Mouse (Mus musculus): ENCODE results near the gene Mcoln1. TPM values are rescaled to one million over a fixed set of nuclear protein-coding genes. Genes with fewer than 3 reads are reported as not detected.

The Mcoln1 gene
- polyA plus RNA-seq (2014; fragmentation: Nextera tagmentation; extraction: Ambion mirVana), result 76.7 and 78.9 TPM in 2 replicates

DNA sequence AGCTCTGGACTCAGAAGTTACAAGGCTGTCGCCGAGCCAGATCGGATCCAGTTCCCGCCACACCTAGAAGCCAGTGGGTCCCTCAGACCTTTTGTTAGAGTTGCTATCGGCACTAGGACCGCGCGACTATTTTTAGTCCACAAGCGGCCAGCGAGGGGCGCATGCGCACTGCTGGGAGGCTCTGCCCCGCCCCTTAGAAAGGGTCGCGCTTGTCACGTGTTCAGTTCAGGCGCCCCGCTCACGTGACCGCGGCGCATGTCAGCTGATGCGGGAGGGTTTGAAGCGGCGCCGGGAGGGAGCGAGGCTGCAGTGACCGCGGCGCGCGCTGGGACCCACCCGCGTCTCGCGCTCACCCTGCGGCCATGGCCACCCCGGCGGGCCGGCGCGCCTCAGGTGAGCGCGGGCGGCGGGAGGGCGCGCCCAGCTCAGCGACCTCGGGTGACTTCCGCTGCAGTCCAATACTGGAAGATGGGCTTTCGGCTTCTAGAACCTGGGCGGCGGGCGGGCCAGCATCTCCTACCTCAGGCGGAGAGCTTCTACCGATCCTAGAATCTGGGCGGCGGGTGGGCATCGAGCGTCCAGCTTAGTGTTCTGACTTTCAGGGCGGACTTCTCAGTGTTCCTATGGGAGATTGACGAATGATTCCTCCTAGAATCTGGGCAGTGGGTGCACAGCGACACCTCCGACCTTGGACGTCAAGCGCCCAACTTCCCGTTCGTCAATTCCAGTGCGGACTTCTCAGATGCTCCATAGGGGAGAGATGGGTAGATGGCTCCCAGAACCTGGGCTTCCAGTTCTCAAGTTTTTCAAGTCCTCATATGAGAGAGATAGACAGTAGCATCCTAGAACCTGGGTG is at the start of gene Mcoln1:
Gene Mcoln1, plus strand, starts transcription at position 223 of the 856 bp plus-strand sequence.
- ATAC-seq (ENCODE audit: low FRiP score, low TSS enrichment) (peak; percentile 91), DNase-seq (peak; percentile 100)
- peaks cover 7% of the 10 kb centered on the region; the same call in 1 of the 2 replicates for H3K9me3 ChIP-seq (ENCODE audit: control insufficient read depth, low read length)
- WGBS, result under 1% methylated on average over 70 of the region's 70 CpGs
- peak within 1 kb of the TSS; percentile 83 for H3K9ac ChIP-seq (replicated peaks; ENCODE audit: low read length)
- H3K36me3 ChIP-seq (ENCODE audit: control insufficient read depth, insufficient read depth, low read length), result peaks cover 34% of the 10 kb centered on the region
- H3K27ac ChIP-seq (replicated peaks; ENCODE audit: low read depth, low read length), result peak within 1 kb of the TSS; percentile 84
- no peaks in the 10 kb centered on the region for H3K27me3 ChIP-seq (ENCODE audit: control insufficient read depth, insufficient read depth, low read length)
- H3K4me3 ChIP-seq (replicated peaks; ENCODE audit: low read depth, low read length), result peak within 1 kb of the TSS; percentile 79
- H3K4me1 ChIP-seq (ENCODE audit: control insufficient read depth, insufficient read depth, low read length), result peaks cover 19% of the 10 kb centered on the region
- H3K4me2 ChIP-seq (ENCODE audit: low read length), result peak within 1 kb of the TSS; percentile 83

DNA sequence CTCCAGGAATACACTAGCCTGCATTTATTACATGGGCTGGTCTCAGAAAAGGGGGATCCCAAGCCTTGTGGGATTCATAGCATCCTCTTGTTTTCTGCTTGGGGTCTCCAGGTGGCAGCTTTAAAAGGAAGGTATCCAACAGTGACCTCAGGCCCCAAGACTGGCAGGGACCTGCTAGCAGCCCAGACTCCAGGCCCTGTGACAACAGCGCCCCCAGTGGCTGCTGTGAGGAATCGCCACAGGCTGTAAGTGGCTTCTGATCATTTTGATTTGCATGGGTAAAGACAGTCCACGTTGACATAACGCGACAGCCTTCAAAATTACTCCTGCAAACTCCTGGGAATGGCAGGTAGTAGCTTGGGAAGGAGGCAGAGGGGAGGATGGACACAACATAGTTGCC is 49.6 kb upstream of the Mcoln1 start:
- no peak overlapping the region for H3K27ac ChIP-seq (replicated peaks; ENCODE audit: low read depth, low read length)
- no peak overlapping the region for H3K4me2 ChIP-seq (ENCODE audit: low read length)
- no peaks in the 10 kb centered on the region for H3K27me3 ChIP-seq (ENCODE audit: control insufficient read depth, insufficient read depth, low read length)
- WGBS, result 33% methylated on average over 5 of the region's 5 CpGs
- peak; percentile 83 for DNase-seq
- no peak overlapping the region for H3K4me3 ChIP-seq (replicated peaks; ENCODE audit: low read depth, low read length)
- H3K36me3 ChIP-seq (ENCODE audit: control insufficient read depth, insufficient read depth, low read length), result peaks cover 84% of the 10 kb centered on the region
- H3K4me1 ChIP-seq (ENCODE audit: control insufficient read depth, insufficient read depth, low read length), result no peaks in the 10 kb centered on the region
- ATAC-seq (ENCODE audit: low FRiP score, low TSS enrichment), result no peak; the same call in 1 of the 2 replicates
- no peaks in the 10 kb centered on the region for H3K9me3 ChIP-seq (ENCODE audit: control insufficient read depth, low read length)
- no peak overlapping the region for H3K9ac ChIP-seq (replicated peaks; ENCODE audit: low read length)

DNA sequence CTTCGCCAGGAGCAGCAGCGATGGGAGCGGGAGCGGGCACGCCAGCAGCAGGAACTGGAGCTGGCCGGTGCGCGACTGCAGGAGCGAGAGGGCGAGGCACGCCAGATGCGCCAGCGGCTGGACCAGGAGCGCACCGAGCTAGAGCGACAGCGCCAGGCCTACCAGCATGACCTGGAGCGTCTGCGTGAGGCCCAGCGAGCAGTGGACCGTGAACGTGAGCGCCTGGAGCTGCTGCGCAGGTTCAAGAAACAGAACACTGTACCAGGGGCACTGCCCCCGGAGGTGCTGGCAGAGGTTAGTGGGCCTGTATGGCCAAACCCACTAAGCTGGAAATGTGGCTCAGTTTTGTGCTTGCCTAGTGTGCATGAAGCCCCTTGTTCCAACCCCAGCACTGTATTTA is 48.3 kb upstream of the Mcoln1 start:
- H3K27me3 ChIP-seq (ENCODE audit: control insufficient read depth, insufficient read depth, low read length), result no peaks in the 10 kb centered on the region
- 96% methylated on average over 25 of the region's 25 CpGs for WGBS
- no peak overlapping the region for H3K4me3 ChIP-seq (replicated peaks; ENCODE audit: low read depth, low read length)
- ATAC-seq (ENCODE audit: low FRiP score, low TSS enrichment) (no peak), DNase-seq (no peak)
- no peak overlapping the region for H3K9ac ChIP-seq (replicated peaks; ENCODE audit: low read length)
- H3K4me2 ChIP-seq (ENCODE audit: low read length), result no peak overlapping the region
- peaks cover 83% of the 10 kb centered on the region for H3K36me3 ChIP-seq (ENCODE audit: control insufficient read depth, insufficient read depth, low read length)
- no peak overlapping the region for H3K27ac ChIP-seq (replicated peaks; ENCODE audit: low read depth, low read length)
- H3K9me3 ChIP-seq (ENCODE audit: control insufficient read depth, low read length), result no peaks in the 10 kb centered on the region
- no peaks in the 10 kb centered on the region for H3K4me1 ChIP-seq (ENCODE audit: control insufficient read depth, insufficient read depth, low read length)

DNA sequence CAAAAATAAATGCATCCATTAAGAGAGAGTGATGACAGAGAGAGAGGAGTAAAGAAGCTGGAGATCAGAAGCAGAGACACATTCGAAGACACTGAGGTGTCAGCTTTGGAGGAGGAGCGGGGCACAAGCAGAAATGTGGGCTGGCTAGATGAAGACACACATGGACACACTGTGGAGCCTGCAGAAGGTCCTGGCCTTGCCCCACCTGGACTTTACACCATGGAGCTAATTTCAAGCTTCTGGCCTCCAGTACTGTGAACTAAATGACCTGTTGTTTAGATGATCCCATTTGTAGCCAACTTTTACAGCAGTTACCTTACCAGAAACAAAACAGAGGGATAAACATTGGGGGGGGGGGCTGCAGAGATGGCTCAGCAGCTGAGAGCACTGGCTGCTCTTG is 37.0 kb upstream of the Mcoln1 start:
- WGBS, result 87% methylated on average over 2 of the region's 2 CpGs
- Histone ChIP-seq H3K27ac (replicated peaks; ENCODE audit: low read depth, low read length) (no peak overlapping the region), H3K4me2 (ENCODE audit: low read length) (no peak overlapping the region), H3K36me3 (ENCODE audit: control insufficient read depth, insufficient read depth, low read length) (peaks cover 8% of the 10 kb centered on the region; the same call in 1 of the 2 replicates), H3K9ac (replicated peaks; ENCODE audit: low read length) (no peak overlapping the region), H3K9me3 (ENCODE audit: control insufficient read depth, low read length) (no peaks in the 10 kb centered on the region), H3K27me3 (ENCODE audit: control insufficient read depth, insufficient read depth, low read length) (no peaks in the 10 kb centered on the region), H3K4me1 (ENCODE audit: control insufficient read depth, insufficient read depth, low read length) (peaks cover 3% of the 10 kb centered on the region), H3K4me3 (replicated peaks; ENCODE audit: low read depth, low read length) (no peak overlapping the region)
- DNase-seq (no peak), ATAC-seq (ENCODE audit: low FRiP score, low TSS enrichment) (no peak)

DNA sequence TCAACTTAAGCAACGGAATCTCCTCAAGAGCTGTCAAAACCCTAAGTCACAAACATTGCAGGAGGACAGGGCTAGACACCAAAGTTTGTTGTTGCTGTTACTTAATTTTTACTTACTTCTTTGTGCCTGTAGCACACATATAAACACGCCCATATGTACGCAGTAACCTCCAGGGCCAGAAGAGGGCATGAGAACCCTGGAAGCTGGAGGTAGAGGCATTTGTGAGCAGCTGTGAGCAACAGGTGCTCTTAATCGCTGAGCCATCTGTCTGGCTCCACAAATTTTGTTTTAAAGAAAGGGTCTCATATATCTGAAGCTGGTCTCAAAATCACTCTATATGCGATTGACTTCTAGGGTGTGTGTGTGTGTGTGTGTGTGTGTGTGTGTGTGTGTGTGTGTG is 35.9 kb upstream of the Mcoln1 start:
- H3K9ac ChIP-seq (replicated peaks; ENCODE audit: low read length), result no peak overlapping the region
- no peaks in the 10 kb centered on the region for H3K27me3 ChIP-seq (ENCODE audit: control insufficient read depth, insufficient read depth, low read length)
- peaks cover 4% of the 10 kb centered on the region for H3K4me1 ChIP-seq (ENCODE audit: control insufficient read depth, insufficient read depth, low read length)
- ATAC-seq (ENCODE audit: low FRiP score, low TSS enrichment) (no peak), DNase-seq (peak; percentile 58)
- no peak overlapping the region for H3K27ac ChIP-seq (replicated peaks; ENCODE audit: low read depth, low read length)
- H3K4me3 ChIP-seq (replicated peaks; ENCODE audit: low read depth, low read length), result no peak overlapping the region
- H3K4me2 ChIP-seq (ENCODE audit: low read length), result no peak overlapping the region
- H3K36me3 ChIP-seq (ENCODE audit: control insufficient read depth, insufficient read depth, low read length), result 0 out of 2 replicates have a peak, but pooled peaks cover 3% of the 10 kb centered on the region
- no peaks in the 10 kb centered on the region for H3K9me3 ChIP-seq (ENCODE audit: control insufficient read depth, low read length)
- WGBS, result 54% methylated on average over 5 of the region's 5 CpGs

DNA sequence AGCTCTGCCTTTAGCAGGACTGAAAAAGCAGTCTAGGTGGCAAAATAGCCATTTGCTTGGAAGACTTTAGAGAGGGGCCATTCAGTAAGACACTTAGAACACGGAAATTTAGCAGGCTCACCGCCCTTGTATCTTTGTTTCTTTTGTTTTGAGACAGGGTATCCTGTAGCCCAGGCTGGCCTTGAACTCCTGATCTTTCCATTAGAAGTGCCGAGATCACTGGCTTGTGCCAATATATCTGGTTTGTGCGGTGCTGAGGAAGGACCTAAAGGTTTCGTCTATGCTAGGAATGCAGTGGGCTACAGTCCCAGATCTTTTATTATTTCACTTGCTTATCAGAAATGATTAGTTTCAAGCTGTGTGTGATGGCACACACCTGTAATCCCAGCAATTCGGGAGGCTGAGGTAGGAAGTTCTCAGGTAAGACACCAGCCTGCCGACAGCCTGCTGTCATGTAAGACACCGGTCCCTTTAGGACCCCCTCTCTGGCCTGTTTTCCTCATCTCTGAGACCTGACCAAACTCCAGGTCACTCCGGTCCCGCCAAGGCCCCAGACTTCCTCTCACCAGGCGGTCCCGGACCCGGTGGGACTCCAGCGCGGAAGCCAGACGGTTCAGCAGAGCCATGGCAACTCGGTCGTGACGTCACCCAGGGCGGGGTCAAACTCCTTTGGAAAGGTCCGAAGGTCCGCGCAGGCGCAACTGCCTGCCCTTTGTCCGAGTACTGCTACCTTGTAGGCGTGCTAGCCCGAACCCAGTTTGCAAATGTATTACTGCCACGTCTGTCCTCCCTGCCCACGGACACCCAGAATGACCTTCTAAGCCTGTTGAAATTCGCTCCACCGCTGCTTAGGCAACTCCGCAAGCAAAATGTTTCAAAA is 33.0 kb upstream of the Mcoln1 start, which contains the start of gene Pex11g:
Gene Pex11g, minus strand, starts transcription at position 675 of the 880 bp plus-strand sequence.
- Histone ChIP-seq H3K9me3 (ENCODE audit: control insufficient read depth, low read length) (no peaks in the 10 kb centered on the region), H3K36me3 (ENCODE audit: control insufficient read depth, insufficient read depth, low read length) (no peaks in the 10 kb centered on the region), H3K27me3 (ENCODE audit: control insufficient read depth, insufficient read depth, low read length) (no peaks in the 10 kb centered on the region), H3K27ac (replicated peaks; ENCODE audit: low read depth, low read length) (peak within 1 kb of the TSS; percentile 90), H3K4me2 (ENCODE audit: low read length) (peak within 1 kb of the TSS; percentile 68), H3K4me1 (ENCODE audit: control insufficient read depth, insufficient read depth, low read length) (peaks cover 4% of the 10 kb centered on the region), H3K4me3 (replicated peaks; ENCODE audit: low read depth, low read length) (peak within 1 kb of the TSS; percentile 43), H3K9ac (replicated peaks; ENCODE audit: low read length) (peak within 1 kb of the TSS; percentile 62)
- DNase-seq (peak; percentile 99), ATAC-seq (ENCODE audit: low FRiP score, low TSS enrichment) (peak; percentile 93)
- 7% methylated on average over 32 of the region's 32 CpGs for WGBS

DNA sequence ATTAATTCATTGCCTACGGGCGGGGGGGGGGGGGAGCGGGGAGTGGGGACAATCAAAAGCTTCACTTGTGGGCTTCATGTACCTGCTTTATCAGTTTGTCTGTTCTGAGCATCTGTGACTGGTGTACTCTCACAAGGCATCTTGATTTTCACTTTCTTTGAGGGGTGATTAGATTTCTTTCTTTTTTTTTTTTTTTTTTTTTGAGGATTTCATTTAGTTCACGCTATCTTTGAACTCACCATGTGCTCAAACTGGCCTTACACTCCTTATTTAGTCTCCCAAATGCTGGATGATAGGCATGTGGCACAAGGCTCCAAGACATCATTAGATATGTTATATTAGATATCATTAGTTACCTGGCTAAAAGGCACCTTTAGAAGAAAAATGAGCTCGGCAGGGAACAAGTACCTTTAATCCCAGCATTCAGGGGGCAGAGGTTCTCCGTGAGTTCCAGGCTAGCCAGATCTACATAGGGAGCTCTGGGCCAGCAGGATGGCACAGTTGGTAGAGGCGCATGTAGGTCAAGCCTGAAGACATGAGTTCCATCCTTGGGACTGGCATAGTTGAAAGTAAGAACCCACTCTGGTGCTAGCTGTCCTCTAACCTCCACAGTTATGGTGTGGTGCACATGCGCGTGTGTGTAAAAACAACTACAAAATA is 32.2 kb upstream of the Mcoln1 start:
- no peaks in the 10 kb centered on the region for H3K27me3 ChIP-seq (ENCODE audit: control insufficient read depth, insufficient read depth, low read length)
- H3K4me1 ChIP-seq (ENCODE audit: control insufficient read depth, insufficient read depth, low read length), result peaks cover 4% of the 10 kb centered on the region
- peak overlapping the region; percentile 62; the same call in 1 of the 2 replicates for H3K9ac ChIP-seq (replicated peaks; ENCODE audit: low read length)
- ATAC-seq (ENCODE audit: low FRiP score, low TSS enrichment) (peak; percentile 1; the same call in 1 of the 2 replicates), DNase-seq (peak; percentile 43)
- H3K4me3 ChIP-seq (replicated peaks; ENCODE audit: low read depth, low read length), result peak overlapping the region; percentile 43
- peak overlapping the region; percentile 68 for H3K4me2 ChIP-seq (ENCODE audit: low read length)
- H3K9me3 ChIP-seq (ENCODE audit: control insufficient read depth, low read length), result no peaks in the 10 kb centered on the region
- H3K27ac ChIP-seq (replicated peaks; ENCODE audit: low read depth, low read length), result peak overlapping the region; percentile 90
- no peaks in the 10 kb centered on the region for H3K36me3 ChIP-seq (ENCODE audit: control insufficient read depth, insufficient read depth, low read length)
- 46% methylated on average over 9 of the region's 9 CpGs for WGBS

DNA sequence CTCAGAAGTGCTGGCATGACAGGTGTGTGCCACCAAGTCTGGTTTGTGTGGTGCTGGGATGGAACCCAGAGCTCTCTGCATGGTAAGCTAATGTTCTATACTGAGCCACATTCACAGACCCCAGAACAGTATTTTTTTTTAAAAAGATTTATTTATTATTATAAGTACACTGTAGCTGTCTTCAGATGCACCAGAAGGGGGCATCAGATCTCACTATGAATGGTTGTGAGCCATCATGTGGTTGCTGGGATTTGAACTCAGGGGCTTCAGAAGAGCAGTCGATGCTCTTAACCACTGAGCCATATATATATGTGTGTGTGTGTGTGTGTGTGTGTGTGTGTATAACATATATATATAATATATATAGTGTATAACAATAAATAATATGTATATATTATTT is 31.4 kb upstream of the Mcoln1 start:
- Histone ChIP-seq H3K9ac (replicated peaks; ENCODE audit: low read length) (no peak overlapping the region), H3K4me3 (replicated peaks; ENCODE audit: low read depth, low read length) (no peak overlapping the region), H3K4me2 (ENCODE audit: low read length) (no peak overlapping the region), H3K27ac (replicated peaks; ENCODE audit: low read depth, low read length) (no peak overlapping the region), H3K36me3 (ENCODE audit: control insufficient read depth, insufficient read depth, low read length) (no peaks in the 10 kb centered on the region), H3K9me3 (ENCODE audit: control insufficient read depth, low read length) (no peaks in the 10 kb centered on the region), H3K27me3 (ENCODE audit: control insufficient read depth, insufficient read depth, low read length) (no peaks in the 10 kb centered on the region), H3K4me1 (ENCODE audit: control insufficient read depth, insufficient read depth, low read length) (peaks cover 4% of the 10 kb centered on the region)
- DNase-seq (no peak), ATAC-seq (ENCODE audit: low FRiP score, low TSS enrichment) (no peak)
- WGBS, result 90% methylated on average over 1 of the region's 1 CpGs
